Mouse (Mus musculus) natural killer cell, adult 2 months (primary cell): ENCODE results near the gene Gm3183.
"Not testable (repeated sequence)": the region's sequence is repeated elsewhere in the genome, so short reads cannot be mapped to it uniquely, and the experiment has no call there.

Source experiments
- DNase-seq, 2 experiments: peaks; one replicate each; pipeline ENCODE4 v3.0.0; 2022; ENCODE audit warnings: low spot score in 2 of 2

The Gm3183 gene

DNA sequence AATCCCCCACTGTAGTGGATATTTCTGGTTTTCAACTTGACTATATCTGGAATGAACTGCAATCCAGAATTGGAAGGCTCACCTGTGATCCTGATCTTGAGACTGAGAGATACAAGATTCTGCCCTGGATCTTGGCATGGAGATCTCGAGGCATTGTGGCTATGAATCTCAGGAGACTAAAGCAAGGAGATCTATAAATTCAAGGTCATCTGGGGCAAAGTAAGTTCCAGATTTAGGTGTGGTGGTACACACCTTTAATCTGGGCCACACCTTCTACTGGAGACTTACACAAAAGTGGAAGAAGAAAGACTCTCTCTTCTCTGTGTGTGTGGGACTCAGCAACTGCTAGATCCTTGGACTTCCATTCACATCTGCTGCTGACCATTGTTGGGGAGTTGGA is at the start of gene Gm3183:
TSS of gene Gm3183 (plus strand) at position 301 of the 400 bp plus-strand sequence.
- not testable (repeated sequence) for DNase-seq
